Mouse (Mus musculus): Measurements from ENCODE around the gene Srebf1.

GRCm38 (mm10) chr11:60193556-60193955 lies 28.8 kb downstream of the Srebf1 start:
- TF ChIP-seq CTCF (conservative IDR thresholded peaks at IDR 0.05; ENCODE audit: insufficient read depth, insufficient read length, low read depth, low read length): no peak
- TF ChIP-seq POLR2A (IDR thresholded peaks at IDR 0.05; ENCODE audit: low read depth, low read length): no peak
